Mouse (Mus musculus) bone marrow, adult 2 months (tissue): ENCODE results near the gene Wfdc1.

Experiments
- CTCF ChIP-seq: fragments of 200-500 bp; IDR thresholded peaks from 2 replicates; pipeline ENCODE4 v1.5.1; 2011; ENCODE audit warnings: low read length, control low read depth; ENCODE audit not compliant: control insufficient read depth, insufficient read depth
- POLR2A ChIP-seq: fragments of 200-500 bp; IDR thresholded peaks from 2 replicates; pipeline ENCODE4 v1.6.1; 2011; ENCODE audit warnings: low read depth, mild to moderate bottlenecking, control low read depth, low read length, borderline replicate concordance; ENCODE audit not compliant: control insufficient read depth

DNA sequence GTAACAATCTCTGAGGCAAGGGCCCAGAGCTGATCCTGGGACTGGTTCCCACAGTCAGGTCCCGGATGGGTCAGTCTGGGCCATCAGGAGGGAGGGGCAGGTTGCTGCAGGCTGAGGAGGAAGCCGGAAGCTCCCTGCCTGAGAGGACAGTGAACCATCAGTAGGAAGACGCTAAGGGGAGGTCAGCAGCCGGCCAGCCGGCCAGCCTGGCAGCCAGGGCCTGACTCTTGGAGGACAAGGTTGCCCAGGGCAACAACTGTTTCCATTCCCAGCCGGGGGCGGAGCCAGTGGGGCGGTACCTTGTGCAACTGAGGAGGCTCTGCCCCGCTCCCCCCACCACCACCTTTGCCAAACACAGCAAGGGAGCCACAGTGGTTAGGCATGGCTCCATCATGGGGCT, 5.1 kb upstream of the Wfdc1 start:
- TF ChIP-seq POLR2A = no peak
- TF ChIP-seq CTCF = no peak
